Mouse (Mus musculus) midbrain, embryonic 11.5 days (tissue): ENCODE measurements around the gene Psmd3. TPM values are rescaled to one million over a fixed set of nuclear protein-coding genes. Genes with fewer than 3 reads are reported as not detected.

ENCODE experiments used
- ATAC-seq: fragments of 200-750 bp; cut with Nextera tagmentation; 2 replicates; pipeline ENCODE4 v1.8.0; 2017; ENCODE audit warnings: moderate TSS enrichment, moderate library complexity; ENCODE audit not compliant: low FRiP score
- DNase-seq: peaks from one replicate; pipeline ENCODE4 v3.0.0; 2015; ENCODE audit warnings: low spot score; ENCODE audit errors: missing footprints
- H3K27ac ChIP-seq: fragments of 300-500 bp; sonication (generic); 2 replicates; pipeline ENCODE4 v1.5.1; 2014; ENCODE audit warnings: low read depth, low read length
- H3K27me3 ChIP-seq: fragments of 300-500 bp; sonication (generic); 2 replicates; pipeline ENCODE4 v1.6.1; 2014; ENCODE audit warnings: mild to moderate bottlenecking, low read length, moderate library complexity, mixed read lengths; ENCODE audit not compliant: control insufficient read depth, insufficient read depth
- H3K36me3 ChIP-seq: fragments of 300-500 bp; sonication (generic); 2 replicates; pipeline ENCODE4 v1.6.1; 2014; ENCODE audit warnings: mild to moderate bottlenecking, low read length, moderate library complexity, mixed read lengths; ENCODE audit not compliant: control insufficient read depth, insufficient read depth
- H3K4me1 ChIP-seq: fragments of 300-500 bp; sonication (generic); 2 replicates; pipeline ENCODE4 v1.6.1; 2014; ENCODE audit warnings: low read length; ENCODE audit not compliant: control insufficient read depth, insufficient read depth
- H3K4me2 ChIP-seq: fragments of 300-500 bp; sonication (generic); 2 replicates; pipeline ENCODE4 v1.6.1; 2014; ENCODE audit warnings: mild to moderate bottlenecking, moderate library complexity
- H3K4me3 ChIP-seq: fragments of 300-500 bp; sonication (generic); 2 replicates; pipeline ENCODE4 v1.5.1; 2014; ENCODE audit warnings: low read depth, low read length
- H3K9ac ChIP-seq: fragments of 300-500 bp; sonication (generic); 2 replicates; pipeline ENCODE4 v1.6.1; 2014; ENCODE audit warnings: low read length
- H3K9me3 ChIP-seq: fragments of 300-500 bp; sonication (generic); 2 replicates; pipeline ENCODE4 v1.6.1; 2016; ENCODE audit warnings: low read length; ENCODE audit not compliant: control insufficient read depth
- WGBS: fragments of 180-500 bp; shearing (Covaris S2); extraction: QIAGEN DNeasy Blood & Tissue Kit; methylation state at CpG from one replicate; pipeline ENCODE4 v1.1.7; 2014; 5-methylcytosine and 5-hydroxymethylcytosine counted together
- polyA plus RNA-seq: library from polyadenylated mRNA; unstranded; fragments of >200 nt; fragmentation: Nextera tagmentation; extraction: Ambion mirVana; gene quantifications from 2 replicates; pipeline ENCODE4 v1.2.1, GENCODE M21; 2014

Psmd3 gene
- polyA plus RNA-seq, 1 experiment from 2014 or later: 155 TPM

- no peaks in the 10 kb centered on the region for H3K4me1 ChIP-seq
- H3K4me2 ChIP-seq: no peak overlapping the region
- no peak overlapping the region for H3K9ac ChIP-seq
- no peak for ATAC-seq
- WGBS: 88% methylated on average over 14 of the region's 14 CpGs
- peaks cover 7% of the 10 kb centered on the region for H3K36me3 ChIP-seq
- H3K27ac ChIP-seq: no peak overlapping the region
- no peaks in the 10 kb centered on the region for H3K27me3 ChIP-seq
- no peak overlapping the region for H3K4me3 ChIP-seq
- H3K9me3 ChIP-seq: no peaks in the 10 kb centered on the region
- no peak for DNase-seq
Observed at GRCm38 (mm10) chr11:98696454-98697216, 14.3 kb downstream of the Psmd3 start.

GRCm38 (mm10) chr11:98697225-98697624 is 14.9 kb downstream of the Psmd3 start:
- no peak overlapping the region for H3K4me3 ChIP-seq
- H3K9me3 ChIP-seq: no peaks in the 10 kb centered on the region
- no peak for ATAC-seq
- H3K9ac ChIP-seq: no peak overlapping the region
- DNase-seq: no peak
- no peaks in the 10 kb centered on the region for H3K27me3 ChIP-seq
- no peaks in the 10 kb centered on the region for H3K4me1 ChIP-seq
- H3K4me2 ChIP-seq: no peak overlapping the region
- no peak overlapping the region for H3K27ac ChIP-seq
- peaks cover 6% of the 10 kb centered on the region; the same call in 1 of the 2 replicates for H3K36me3 ChIP-seq
- 90% methylated on average over 12 of the region's 12 CpGs for WGBS

GRCm38 (mm10) chr11:98698849-98699640 is 16.7 kb downstream of the Psmd3 start:
- no peak overlapping the region for H3K27ac ChIP-seq
- no peak overlapping the region for H3K4me2 ChIP-seq
- H3K9me3 ChIP-seq: no peaks in the 10 kb centered on the region
- WGBS: 86% methylated on average over 16 of the region's 16 CpGs
- H3K4me1 ChIP-seq: no peaks in the 10 kb centered on the region
- no peak overlapping the region for H3K4me3 ChIP-seq
- no peaks in the 10 kb centered on the region for H3K27me3 ChIP-seq
- no peak for DNase-seq
- peaks cover 3% of the 10 kb centered on the region; the same call in 1 of the 2 replicates for H3K36me3 ChIP-seq
- no peak for ATAC-seq
- H3K9ac ChIP-seq: no peak overlapping the region

- Histone ChIP-seq H3K4me1 (no peaks in the 10 kb centered on the region), H3K4me2 (no peak overlapping the region), H3K9ac (no peak overlapping the region), H3K4me3 (no peak overlapping the region), H3K36me3 (peaks cover 3% of the 10 kb centered on the region; the same call in 1 of the 2 replicates), H3K27me3 (no peaks in the 10 kb centered on the region), H3K27ac (no peak overlapping the region), H3K9me3 (no peaks in the 10 kb centered on the region)
- ATAC-seq: no peak; the same call in 1 of the 2 replicates
- DNase-seq: peak; percentile 91
- 49% methylated on average over 4 of the region's 4 CpGs for WGBS
Observed at GRCm38 (mm10) chr11:98699911-98700310, 17.6 kb downstream of the Psmd3 start.

- no peak within 1 kb of the TSS for H3K4me2 ChIP-seq
- ATAC-seq: no peak
- no peak within 1 kb of the TSS for H3K4me3 ChIP-seq
- DNase-seq: no peak
- no peak within 1 kb of the TSS for H3K27ac ChIP-seq
- no peaks in the 10 kb centered on the region for H3K9me3 ChIP-seq
- peaks cover 5% of the 10 kb centered on the region; the same call in 1 of the 2 replicates for H3K36me3 ChIP-seq
- no peaks in the 10 kb centered on the region for H3K4me1 ChIP-seq
- H3K9ac ChIP-seq: no peak within 1 kb of the TSS
- no peaks in the 10 kb centered on the region for H3K27me3 ChIP-seq
- WGBS: 38% methylated on average over 10 of the region's 10 CpGs
Observed at GRCm38 (mm10) chr11:98701213-98701670, 18.9 kb downstream of the Psmd3 start, which contains the start of gene Csf3. Gene Csf3 (plus strand): TSS chr11:98701263.

- ATAC-seq (no peak), DNase-seq (no peak)
- Histone ChIP-seq H3K4me1 (no peaks in the 10 kb centered on the region), H3K4me2 (no peak overlapping the region), H3K27me3 (no peaks in the 10 kb centered on the region), H3K4me3 (no peak overlapping the region), H3K36me3 (peaks cover 15% of the 10 kb centered on the region; the same call in 1 of the 2 replicates), H3K9ac (no peak overlapping the region), H3K9me3 (no peaks in the 10 kb centered on the region), H3K27ac (no peak overlapping the region)
- WGBS: 74% methylated on average over 5 of the region's 5 CpGs
Observed at GRCm38 (mm10) chr11:98702323-98702722, 20.0 kb downstream of the Psmd3 start.

- H3K9me3 ChIP-seq: no peaks in the 10 kb centered on the region
- no peak for ATAC-seq
- no peak overlapping the region for H3K4me3 ChIP-seq
- peaks cover 23% of the 10 kb centered on the region for H3K36me3 ChIP-seq
- DNase-seq: no peak
- H3K9ac ChIP-seq: no peak overlapping the region
- H3K27ac ChIP-seq: no peak overlapping the region
- H3K27me3 ChIP-seq: no peaks in the 10 kb centered on the region
- WGBS: 95% methylated on average over 10 of the region's 10 CpGs
- H3K4me1 ChIP-seq: no peaks in the 10 kb centered on the region
- no peak overlapping the region for H3K4me2 ChIP-seq
Observed at GRCm38 (mm10) chr11:98705021-98705420, 22.7 kb downstream of the Psmd3 start.

- H3K27ac ChIP-seq: no peak overlapping the region
- DNase-seq (no peak), ATAC-seq (no peak)
- no peak overlapping the region for H3K4me3 ChIP-seq
- 91% methylated on average over 22 of the region's 22 CpGs for WGBS
- no peaks in the 10 kb centered on the region for H3K4me1 ChIP-seq
- H3K36me3 ChIP-seq: peaks cover 28% of the 10 kb centered on the region
- no peak overlapping the region for H3K9ac ChIP-seq
- H3K4me2 ChIP-seq: no peak overlapping the region
- H3K27me3 ChIP-seq: no peaks in the 10 kb centered on the region
- no peaks in the 10 kb centered on the region for H3K9me3 ChIP-seq
Observed at GRCm38 (mm10) chr11:98707401-98708281, 25.3 kb downstream of the Psmd3 start.
